Mouse (Mus musculus) embryonic fibroblast, embryonic 13.5 days (primary cell): ENCODE measurements at regions not wholly inside any gene's neighbourhood (a gene's known extent, or its start where the extent isn't known, plus 50 kb on each side); places are given as distances from the start of the nearest gene placed in this dataset.

Source experiments
- CTCF ChIP-seq: IDR thresholded peaks from 2 replicates; pipeline ENCODE4 v1.5.1; 2011; ENCODE audit warnings: mild to moderate bottlenecking, control low read depth, low read length, moderate library complexity, borderline replicate concordance; ENCODE audit not compliant: insufficient read depth
- POLR2A ChIP-seq: IDR thresholded peaks from 2 replicates; pipeline ENCODE4 v1.6.1; 2011; ENCODE audit warnings: low read depth, mild to moderate bottlenecking, control low read depth, low read length, moderate library complexity

- TF ChIP-seq POLR2A (no peak), CTCF (no peak)
Measured at GRCm38 (mm10) chr10:68872102-68872501, 148.7 kb downstream of the Tmem26 start.
